Mouse (Mus musculus) embryonic facial prominence, embryonic 12.5 days (tissue): ENCODE measurements around the gene Itga7. TPM values are rescaled to one million over a fixed set of nuclear protein-coding genes. Genes with fewer than 3 reads are reported as not detected.
"Not testable (repeated sequence)": the region's sequence is repeated elsewhere in the genome, so short reads cannot be mapped to it uniquely, and the experiment has no call there.

Experiments
- ATAC-seq: fragments of 200-750 bp; cut with Nextera tagmentation; 2 replicates; pipeline ENCODE4 v1.8.0; 2017; ENCODE audit not compliant: insufficient number of reproducible peaks, insufficient read depth, low FRiP score, low TSS enrichment
- H3K27ac ChIP-seq: fragments of 300-500 bp; sonication (generic); 2 replicates; pipeline ENCODE4 v1.5.1; 2016; ENCODE audit warnings: mild to moderate bottlenecking
- H3K27me3 ChIP-seq: fragments of 300-500 bp; sonication (generic); 2 replicates; pipeline ENCODE4 v1.6.1; 2016; ENCODE audit warnings: mild to moderate bottlenecking, moderate library complexity
- H3K36me3 ChIP-seq: fragments of 300-500 bp; sonication (generic); 2 replicates; pipeline ENCODE4 v1.6.1; 2016; ENCODE audit warnings: mild to moderate bottlenecking
- H3K4me1 ChIP-seq: fragments of 300-500 bp; sonication (generic); 2 replicates; pipeline ENCODE4 v1.6.1; 2016
- H3K4me2 ChIP-seq: fragments of 300-500 bp; sonication (generic); replicated peaks from 2 replicates; pipeline ENCODE4 v1.6.1; 2016; ENCODE audit warnings: mild to moderate bottlenecking, moderate library complexity
- H3K4me3 ChIP-seq: fragments of 300-500 bp; sonication (generic); 2 replicates; pipeline ENCODE4 v1.5.1; 2016; ENCODE audit warnings: mild to moderate bottlenecking
- H3K9ac ChIP-seq: fragments of 300-500 bp; sonication (generic); 2 replicates; pipeline ENCODE4 v1.6.1; 2016; ENCODE audit warnings: mild to moderate bottlenecking, moderate library complexity
- H3K9me3 ChIP-seq: fragments of 300-500 bp; sonication (generic); 2 replicates; pipeline ENCODE4 v1.6.1; 2016; ENCODE audit warnings: mild to moderate bottlenecking, moderate library complexity
- WGBS: fragments of 180-500 bp; shearing (Covaris S2); methylation state at CpG from one replicate; pipeline ENCODE4 v1.1.7; 2016; 5-methylcytosine and 5-hydroxymethylcytosine counted together
- polyA plus RNA-seq: library from polyadenylated mRNA; unstranded; fragments of >200 nt; fragmentation: Nextera tagmentation; extraction: Ambion mirVana; gene quantifications from 2 replicates; pipeline ENCODE4 v1.2.1, GENCODE M21; 2016

Gene Itga7
- polyA plus RNA-seq, 1 experiment from 2014 or later = 5.2 TPM

GRCm38 (mm10) chr10:128970740-128971250 lies 37.2 kb downstream of the Itga7 start:
- Histone ChIP-seq H3K4me1 (no peaks in the 10 kb centered on the region), H3K27ac (no peak overlapping the region), H3K4me3 (no peak overlapping the region), H3K36me3 (no peaks in the 10 kb centered on the region), H3K4me2 (no peak overlapping the region), H3K9ac (no peak overlapping the region), H3K9me3 (no peaks in the 10 kb centered on the region), H3K27me3 (no peaks in the 10 kb centered on the region)
- ATAC-seq = no peak
- 39% methylated on average over 1 of the region's 1 CpGs for WGBS

- 71% methylated on average over 4 of the region's 4 CpGs for WGBS
- Histone ChIP-seq H3K36me3 (no peaks in the 10 kb centered on the region), H3K9me3 (no peaks in the 10 kb centered on the region), H3K4me2 (no peak overlapping the region), H3K4me1 (no peaks in the 10 kb centered on the region), H3K27me3 (no peaks in the 10 kb centered on the region), H3K9ac (no peak overlapping the region), H3K4me3 (no peak overlapping the region), H3K27ac (no peak overlapping the region)
- no peak for ATAC-seq
These were observed 39.2 kb downstream of the Itga7 start for GRCm38 (mm10) chr10:128972841-128973240.

GRCm38 (mm10) chr10:128976395-128976794 lies 42.8 kb downstream of the Itga7 start:
- 63% methylated on average over 3 of the region's 3 CpGs for WGBS

GRCm38 (mm10) chr10:128977522-128978114 lies 44.0 kb downstream of the Itga7 start:
- Histone ChIP-seq H3K4me1 (no peaks in the 10 kb centered on the region), H3K4me3 (no peak overlapping the region), H3K4me2 (no peak overlapping the region), H3K9ac (no peak overlapping the region), H3K9me3 (no peaks in the 10 kb centered on the region), H3K36me3 (no peaks in the 10 kb centered on the region), H3K27ac (no peak overlapping the region), H3K27me3 (no peaks in the 10 kb centered on the region)
- ATAC-seq = 0 out of 2 replicates have a peak, but pooled peaks have one; percentile 22
- WGBS = 20% methylated on average over 9 of the region's 9 CpGs

More at GRCm38 (mm10) chr10:128976395-128976794, 42.8 kb downstream of the Itga7 start:
- Histone ChIP-seq H3K27ac (no peak overlapping the region), H3K9ac (no peak overlapping the region), H3K9me3 (no peaks in the 10 kb centered on the region), H3K27me3 (no peaks in the 10 kb centered on the region), H3K4me3 (no peak overlapping the region), H3K4me2 (no peak overlapping the region), H3K4me1 (no peaks in the 10 kb centered on the region), H3K36me3 (no peaks in the 10 kb centered on the region)
- no peak for ATAC-seq

- no peaks in the 10 kb centered on the region for H3K4me1 ChIP-seq
These were observed 47.2 kb downstream of the Itga7 start for GRCm38 (mm10) chr10:128980644-128981365.

GRCm38 (mm10) chr10:128989131-128989530 lies 55.5 kb downstream of the Itga7 start, which contains the start of gene Olfr9:
Gene Olfr9 (plus strand): TSS chr10:128989431.
- H3K27me3 ChIP-seq, H3K9ac ChIP-seq, H3K36me3 ChIP-seq, ATAC-seq, H3K9me3 ChIP-seq, H3K27ac ChIP-seq, H3K4me1 ChIP-seq, H3K4me2 ChIP-seq, H3K4me3 ChIP-seq: not testable (repeated sequence)
- 27% methylated on average over 1 of the region's 1 CpGs for WGBS

More at GRCm38 (mm10) chr10:128980644-128981365, 47.2 kb downstream of the Itga7 start:
- H3K27ac ChIP-seq = no peak overlapping the region
- no peaks in the 10 kb centered on the region for H3K27me3 ChIP-seq
- no peak for ATAC-seq
- WGBS = 58% methylated on average over 3 of the region's 3 CpGs
- H3K4me2 ChIP-seq = no peak overlapping the region
- H3K36me3 ChIP-seq = no peaks in the 10 kb centered on the region
- no peak overlapping the region for H3K4me3 ChIP-seq
- H3K9ac ChIP-seq = no peak overlapping the region
- H3K9me3 ChIP-seq = no peaks in the 10 kb centered on the region

GRCm38 (mm10) chr10:128990129-128990850 lies 56.7 kb downstream of the Itga7 start:
- not testable (repeated sequence) for H3K4me1 ChIP-seq, ATAC-seq, H3K27me3 ChIP-seq, H3K9ac ChIP-seq, H3K4me3 ChIP-seq, H3K9me3 ChIP-seq, H3K27ac ChIP-seq, H3K36me3 ChIP-seq, H3K4me2 ChIP-seq
- 66% methylated on average over 7 of the region's 10 CpGs for WGBS

GRCm38 (mm10) chr10:128990994-128991393 lies 57.4 kb downstream of the Itga7 start:
- Histone ChIP-seq H3K36me3 (no peaks in the 10 kb centered on the region), H3K27me3 (no peaks in the 10 kb centered on the region), H3K4me1 (no peaks in the 10 kb centered on the region), H3K9ac (no peak overlapping the region), H3K4me3 (no peak overlapping the region), H3K4me2 (no peak overlapping the region), H3K27ac (no peak overlapping the region), H3K9me3 (no peaks in the 10 kb centered on the region)
- ATAC-seq = no peak

GRCm38 (mm10) chr10:128995796-128996195 lies 62.2 kb downstream of the Itga7 start:
- H3K27ac ChIP-seq = no peak overlapping the region
- no peak overlapping the region for H3K9ac ChIP-seq
- H3K4me1 ChIP-seq = no peaks in the 10 kb centered on the region
- no peaks in the 10 kb centered on the region for H3K9me3 ChIP-seq
- no peaks in the 10 kb centered on the region for H3K36me3 ChIP-seq
- 82% methylated on average over 1 of the region's 1 CpGs for WGBS
- no peak overlapping the region for H3K4me2 ChIP-seq
- H3K4me3 ChIP-seq = no peak overlapping the region
- H3K27me3 ChIP-seq = no peaks in the 10 kb centered on the region
- no peak for ATAC-seq

GRCm38 (mm10) chr10:128996523-128997040 lies 63.0 kb downstream of the Itga7 start:
- no peaks in the 10 kb centered on the region for H3K27me3 ChIP-seq
- WGBS = 72% methylated on average over 4 of the region's 4 CpGs
- H3K9me3 ChIP-seq = no peaks in the 10 kb centered on the region
- H3K4me3 ChIP-seq = no peak overlapping the region
- H3K36me3 ChIP-seq = no peaks in the 10 kb centered on the region
- H3K27ac ChIP-seq = no peak overlapping the region
- no peak overlapping the region for H3K9ac ChIP-seq
- 0 out of 2 replicates have a peak, but pooled peaks have one; percentile 52 for ATAC-seq
- no peaks in the 10 kb centered on the region for H3K4me1 ChIP-seq
- no peak overlapping the region for H3K4me2 ChIP-seq

GRCm38 (mm10) chr10:129004032-129004920 lies 70.7 kb downstream of the Itga7 start:
- H3K9me3 ChIP-seq = no peaks in the 10 kb centered on the region
- H3K4me1 ChIP-seq = no peaks in the 10 kb centered on the region
- no peak overlapping the region for H3K4me2 ChIP-seq
- H3K27ac ChIP-seq = no peak overlapping the region
- no peaks in the 10 kb centered on the region for H3K27me3 ChIP-seq
- no peak overlapping the region for H3K4me3 ChIP-seq
- H3K36me3 ChIP-seq = no peaks in the 10 kb centered on the region
- no peak overlapping the region for H3K9ac ChIP-seq
- ATAC-seq = no peak
- 79% methylated on average over 14 of the region's 14 CpGs for WGBS
